Mouse (Mus musculus) heart, postnatal 10 days (tissue): ENCODE measurements around the gene Bdh1. TPM values are rescaled to one million over a fixed set of nuclear protein-coding genes. Genes with fewer than 3 reads are reported as not detected.

ENCODE experiments used
- DNase-seq, 2 experiments: peaks; one replicate each; pipeline ENCODE4 v3.0.0; 2021
- intact Hi-C: fragments of 180-260 bp; cut with DNase I; formaldehyde crosslinking; loops from one replicate; pipeline ENCODE4 v1.15.1; 2025
- total RNA-seq, 2 experiments: library from RNA; stranded (reverse); gene quantifications; 2 replicates each; pipeline ENCODE4 v1.2.3; 2021

Gene Bdh1
- total RNA-seq, 2 experiments from 2014 or later: 0.77 TPM

DNA sequence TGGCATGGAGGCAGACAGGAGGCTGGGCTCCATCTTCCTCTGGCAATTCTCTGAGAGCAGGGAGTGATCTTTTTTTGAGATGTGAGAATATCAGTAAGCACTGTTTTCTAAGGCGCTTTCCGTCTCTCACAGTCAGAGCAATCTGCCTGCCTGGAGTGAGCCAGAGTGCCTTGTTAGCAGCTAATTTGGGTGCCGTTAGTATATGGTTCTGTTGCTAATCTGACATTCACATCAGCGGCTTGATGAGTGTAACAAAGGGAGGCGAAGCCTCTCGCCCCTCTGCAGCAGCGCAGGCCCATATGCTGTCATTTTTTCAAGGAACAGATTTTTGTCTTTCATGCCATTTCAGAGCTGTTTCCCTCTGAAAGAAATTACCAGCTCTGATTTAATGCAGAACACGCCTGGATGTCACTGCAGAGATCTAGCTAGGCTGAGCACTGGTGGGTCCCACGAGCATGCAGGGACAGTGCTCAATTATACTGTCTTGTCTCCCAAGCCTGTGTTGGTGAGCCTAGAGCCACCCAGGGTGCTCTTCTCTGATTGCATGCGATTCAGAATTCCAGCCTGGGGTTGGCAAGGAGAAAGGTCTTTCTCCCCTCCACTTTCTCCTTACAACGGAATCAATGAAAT lies 77.7 kb downstream of the Bdh1 start:
- intact Hi-C loops: no loop called here

DNA sequence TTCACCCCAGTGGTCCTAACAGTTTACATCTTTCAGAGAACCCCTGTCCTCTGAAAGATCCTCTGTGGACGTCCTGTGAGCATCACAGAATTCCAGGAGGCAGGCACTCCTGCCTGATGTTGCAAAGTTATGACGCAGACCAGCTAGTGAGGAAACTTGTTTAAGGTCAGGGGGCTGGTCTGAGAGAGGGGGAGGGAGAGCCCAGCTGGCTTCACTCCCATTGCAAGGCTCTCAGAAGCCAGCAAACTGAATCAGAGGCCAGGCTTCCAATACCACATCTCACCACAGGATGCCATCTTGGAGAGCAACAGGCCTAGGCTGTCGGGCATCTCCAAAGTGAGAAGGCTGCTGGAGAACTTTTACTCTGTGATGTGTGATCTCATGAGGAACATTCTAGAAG lies 78.5 kb downstream of the Bdh1 start:
- DNase-seq: no peak
- intact Hi-C loops: no loop called here

More for the DNA sequence above, 77.7 kb downstream of the Bdh1 start:
- DNase-seq: no peak

DNA sequence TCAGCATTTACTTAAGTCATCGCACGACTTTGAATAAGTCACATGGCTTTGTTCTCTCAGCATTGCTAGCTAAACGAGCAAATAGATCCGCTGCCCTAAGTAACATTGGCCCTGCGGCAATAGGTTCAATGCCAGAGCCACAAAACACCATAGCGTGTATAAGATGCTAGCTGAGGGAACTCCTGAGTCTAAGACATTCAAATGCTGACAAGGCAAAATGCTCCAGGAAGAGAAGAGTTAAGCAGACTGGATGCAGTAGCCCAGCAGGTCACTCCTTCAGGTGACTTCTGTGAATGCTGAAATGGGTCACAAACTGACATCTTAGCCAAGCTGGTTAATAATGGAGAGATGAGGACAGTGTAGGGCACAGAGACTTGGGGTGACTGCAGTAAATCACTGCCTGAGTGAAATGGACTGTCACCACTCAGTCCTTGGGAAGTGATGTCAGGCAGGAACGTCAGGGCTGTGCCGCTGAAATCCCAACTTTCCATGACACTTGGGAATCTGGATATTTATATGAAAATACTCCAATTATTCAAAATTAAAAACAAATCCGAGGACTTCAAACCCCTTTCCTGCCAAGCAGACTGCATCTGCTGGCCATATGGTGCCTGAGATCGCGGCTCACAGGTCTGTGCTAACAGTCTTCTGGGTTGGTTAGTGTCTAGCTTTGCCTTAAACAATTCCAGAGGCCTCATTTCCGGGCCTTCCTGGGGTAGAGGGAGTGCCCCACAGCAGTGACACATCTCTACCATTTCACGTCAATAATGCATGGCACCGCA lies 79.1 kb downstream of the Bdh1 start:
- no peak for DNase-seq
- intact Hi-C loops: no loop called here

DNA sequence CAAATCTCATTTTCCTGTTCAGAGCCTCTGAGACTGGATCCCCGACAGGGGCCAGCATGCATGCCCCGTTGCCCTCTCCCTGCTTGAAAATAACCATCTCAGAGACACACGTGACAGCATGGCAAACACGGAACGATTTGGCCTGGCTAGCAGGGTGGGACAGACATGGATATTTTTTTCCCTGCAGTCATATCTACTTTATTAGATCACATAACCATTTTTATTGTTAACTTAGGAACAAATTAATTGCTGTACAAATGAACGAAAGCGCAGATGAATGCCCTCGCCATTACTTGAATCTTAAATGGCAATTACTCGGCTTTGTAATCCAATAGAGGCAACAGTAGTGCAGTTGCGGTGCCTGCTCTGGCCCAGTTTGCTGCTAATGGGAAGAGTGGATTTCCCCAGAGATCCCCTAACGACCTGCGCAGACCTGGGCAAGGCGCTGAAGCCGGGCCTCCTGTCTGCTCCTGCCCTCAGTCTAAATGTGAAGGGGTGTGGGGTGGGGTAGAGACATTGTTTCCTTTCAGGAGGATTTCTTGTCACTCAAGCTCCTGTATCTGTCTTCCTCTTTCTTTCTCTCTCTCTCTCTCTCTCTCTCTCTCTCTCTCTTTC lies 79.8 kb downstream of the Bdh1 start:
- intact Hi-C loops: no loop called here
- no peak for DNase-seq

DNA sequence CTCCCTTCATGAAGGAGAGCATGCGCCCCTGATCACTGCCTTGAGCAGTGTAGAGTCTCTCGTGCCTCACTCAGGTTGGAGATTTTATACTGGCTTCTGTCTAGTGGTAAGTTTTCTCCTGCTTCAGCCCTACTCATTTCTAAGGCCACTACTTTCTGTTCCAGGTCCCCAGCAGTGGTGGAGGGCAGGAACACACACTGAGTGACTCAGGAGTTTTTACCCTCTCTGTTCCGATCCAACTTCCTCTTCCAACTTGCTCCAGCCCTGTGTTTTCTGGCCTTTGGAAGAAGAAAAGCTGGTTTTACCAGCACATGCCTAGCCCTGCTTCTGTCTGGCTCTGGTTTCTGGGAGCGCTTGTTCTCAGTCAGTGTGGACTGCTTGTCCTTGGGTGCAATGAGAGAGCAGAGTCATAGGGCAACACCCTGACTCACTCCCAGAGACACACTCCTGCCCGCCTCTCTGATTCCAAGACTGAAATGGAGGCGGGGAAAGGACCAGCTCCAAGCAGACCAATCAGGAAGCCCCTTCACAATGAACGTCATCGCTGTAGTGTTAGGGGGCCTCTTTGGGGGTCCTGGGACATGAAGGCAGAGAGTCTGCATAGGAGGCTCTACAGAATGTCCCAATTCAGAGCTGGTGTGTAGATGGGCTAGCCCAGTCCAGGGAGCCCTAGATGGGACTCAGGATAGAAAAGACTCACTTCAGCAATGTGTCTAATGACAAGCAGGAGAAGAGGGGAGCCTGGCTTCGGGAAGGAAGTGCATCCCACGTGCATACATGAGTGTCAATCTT lies 84.8 kb downstream of the Bdh1 start:
- DNase-seq: no peak
- intact Hi-C loops: no loop called here

DNA sequence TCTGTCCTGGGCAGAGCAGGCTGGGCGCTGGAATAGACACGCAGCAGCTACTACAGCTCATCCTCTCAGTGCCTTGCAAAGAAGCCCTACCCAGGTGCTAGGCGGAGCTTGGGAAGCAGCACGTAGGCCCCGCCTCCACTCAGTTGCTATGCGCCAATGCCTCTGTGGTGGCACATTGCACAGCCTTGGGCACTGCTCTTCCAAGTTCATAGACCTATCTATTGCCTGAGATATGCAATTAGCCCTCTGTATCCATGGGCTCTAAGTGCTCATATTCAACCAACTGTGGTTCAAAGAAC lies 85.3 kb downstream of the Bdh1 start:
- intact Hi-C loops: no loop called here
- DNase-seq: no peak

DNA sequence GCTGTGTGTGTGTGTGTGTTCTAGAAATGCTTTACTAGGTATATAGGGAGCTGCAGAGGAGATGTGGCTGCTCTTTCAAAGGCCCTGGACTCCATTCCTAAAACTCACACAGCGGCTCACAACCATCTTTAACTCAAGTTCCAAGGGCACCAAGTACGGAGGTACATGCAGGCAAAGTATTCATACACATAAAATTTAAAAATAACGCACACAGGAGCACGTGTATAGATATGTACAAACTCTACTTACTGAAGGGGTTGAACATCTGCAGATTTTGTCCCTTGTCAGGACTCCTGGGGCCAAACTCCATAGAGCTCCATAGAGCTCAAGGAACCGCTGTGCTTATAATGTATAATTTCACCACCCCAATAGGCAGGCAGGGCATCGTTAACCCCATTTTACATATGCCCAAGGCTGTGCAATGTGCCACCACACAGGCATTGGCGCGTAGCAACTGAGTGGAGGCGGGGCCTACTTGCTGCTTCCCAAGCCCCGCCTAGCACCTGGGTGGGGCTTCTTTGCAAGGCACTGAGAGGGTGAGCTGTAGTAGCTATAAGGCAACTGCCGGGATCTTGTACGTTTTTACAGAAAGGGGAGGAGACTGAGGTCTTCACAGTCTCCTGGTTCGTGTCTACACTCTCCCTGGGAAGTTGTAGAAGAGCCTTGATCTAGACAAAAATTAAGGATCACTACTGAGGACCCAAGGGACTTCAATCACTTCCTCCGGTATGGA lies 85.9 kb downstream of the Bdh1 start:
- intact Hi-C loops: no loop called here
- no peak for DNase-seq

Other genes with a start within 250 kb of the Bdh1 start
- 10 to 100 TPM; 31.5 to 34.7 TPM for gene Acap2, start 221.0 kb upstream of the Bdh1 start, total RNA-seq
- gene Ppp1r2, start 147.0 kb upstream of the Bdh1 start, total RNA-seq: 100 to 1,000 TPM; 113 to 125 TPM
- 1 to 10 TPM in 1 of 2 experiments, under 1 TPM in 1; 0.91 to 1.1 TPM for gene Apod, start 107.5 kb upstream of the Bdh1 start, total RNA-seq
- 10 to 100 TPM; 39.5 to 41.6 TPM for gene Dlg1, start 241.2 kb downstream of the Bdh1 start, total RNA-seq